Mouse (Mus musculus) lung, embryonic 14.5 days (tissue): ENCODE measurements around the gene Zkscan17. TPM values are rescaled to one million over a fixed set of nuclear protein-coding genes. Genes with fewer than 3 reads are reported as not detected.

Experiments
- ATAC-seq: fragments of 200-750 bp; cut with Nextera tagmentation; 2 replicates; pipeline ENCODE4 v1.8.0; 2017; ENCODE audit warnings: mild to moderate bottlenecking, moderate TSS enrichment, moderate library complexity; ENCODE audit not compliant: insufficient read depth
- DNase-seq: peaks from one replicate; pipeline ENCODE4 v3.0.0-alpha.2; 2015
- H3K27ac ChIP-seq: fragments of 300-500 bp; sonication (generic); 2 replicates; pipeline ENCODE4 v1.5.1; 2014; ENCODE audit warnings: low read depth, mild to moderate bottlenecking, moderate library complexity
- H3K27me3 ChIP-seq: fragments of 300-500 bp; sonication (generic); 2 replicates; pipeline ENCODE4 v1.6.1; 2014; ENCODE audit warnings: low read length, control low read depth; ENCODE audit not compliant: insufficient read depth
- H3K36me3 ChIP-seq: fragments of 300-500 bp; sonication (generic); 2 replicates; pipeline ENCODE4 v1.6.1; 2014; ENCODE audit warnings: control low read depth; ENCODE audit not compliant: insufficient read depth
- H3K4me1 ChIP-seq: fragments of 300-500 bp; sonication (generic); 2 replicates; pipeline ENCODE4 v1.6.1; 2014; ENCODE audit warnings: antibody characterized with exemption, control low read depth; ENCODE audit not compliant: insufficient read depth
- H3K4me2 ChIP-seq: fragments of 300-500 bp; sonication (generic); 2 replicates; pipeline ENCODE4 v1.6.1; 2014; ENCODE audit warnings: mild to moderate bottlenecking
- H3K4me3 ChIP-seq: fragments of 300-500 bp; sonication (generic); 2 replicates; pipeline ENCODE4 v1.5.1; 2014; ENCODE audit warnings: low read depth, low read length
- H3K9ac ChIP-seq: fragments of 300-500 bp; sonication (generic); 2 replicates; pipeline ENCODE4 v1.6.1; 2014
- H3K9me3 ChIP-seq: fragments of 300-500 bp; sonication (generic); 2 replicates; pipeline ENCODE4 v1.6.1; 2016; ENCODE audit warnings: low read depth, low read length, control low read depth
- CTCF ChIP-seq: IDR thresholded peaks from 2 replicates; pipeline ENCODE4 v1.5.1; 2016; ENCODE audit warnings: antibody characterized with exemption, low read depth
- WGBS: fragments of 180-500 bp; shearing (Covaris S2); extraction: QIAGEN DNeasy Blood & Tissue Kit; methylation state at CpG from one replicate; pipeline ENCODE4 v1.1.7; 2014; 5-methylcytosine and 5-hydroxymethylcytosine counted together
- polyA plus RNA-seq: library from polyadenylated mRNA; unstranded; fragments of >200 nt; fragmentation: Nextera tagmentation; extraction: Ambion mirVana; gene quantifications from 2 replicates; pipeline ENCODE4 v1.2.1, GENCODE M21; 2014

Gene Zkscan17
- polyA plus RNA-seq, 1 experiment from 2014 or later = 30.9 TPM

GRCm38 (mm10) chr11:59437954-59438353 lies 88.6 kb downstream of the Zkscan17 start:
- H3K4me1 ChIP-seq = no peaks in the 10 kb centered on the region
- WGBS = 87% methylated on average over 12 of the region's 12 CpGs
- H3K4me3 ChIP-seq = no peak overlapping the region
- no peak overlapping the region for H3K4me2 ChIP-seq
- ATAC-seq = no peak
- no peaks in the 10 kb centered on the region; the same call in 1 of the 2 replicates for H3K9me3 ChIP-seq
- H3K9ac ChIP-seq = no peak overlapping the region
- peaks cover 15% of the 10 kb centered on the region for H3K36me3 ChIP-seq
- H3K27ac ChIP-seq = no peak overlapping the region
- H3K27me3 ChIP-seq = no peaks in the 10 kb centered on the region
- DNase-seq = no peak
- no peak for TF ChIP-seq CTCF

Other genes starting within 250 kb of the Zkscan17 start
- not detected in 2 replicates for gene Wnt3a, start 236.0 kb downstream of the Zkscan17 start, polyA plus RNA-seq
- gene Wnt9a, start 219.8 kb downstream of the Zkscan17 start, polyA plus RNA-seq = 1.1 and 1.5 TPM in 2 replicates
- gene Prss38, start 151.1 kb downstream of the Zkscan17 start, polyA plus RNA-seq = not detected in 2 replicates
- gene Jmjd4, start 76.7 kb downstream of the Zkscan17 start, polyA plus RNA-seq = 11.5 and 11.7 TPM in 2 replicates
- 87.3 and 97.4 TPM in 2 replicates for gene Snap47, start 75.6 kb downstream of the Zkscan17 start, polyA plus RNA-seq
- gene Zfp867, start 54.3 kb downstream of the Zkscan17 start, polyA plus RNA-seq = 7.7 and 8.7 TPM in 2 replicates
- gene Nlrp3, start 14.8 kb upstream of the Zkscan17 start, polyA plus RNA-seq = 0.12 and 0.50 TPM in 2 replicates
- gene Olfr222, start 49.5 kb upstream of the Zkscan17 start, polyA plus RNA-seq = not detected in 2 replicates
- gene Olfr223, start 66.5 kb upstream of the Zkscan17 start, polyA plus RNA-seq = not detected in 2 replicates
- gene Mprip, start 134.6 kb upstream of the Zkscan17 start, polyA plus RNA-seq = 128 and 145 TPM in 2 replicates